Mouse (Mus musculus): ENCODE measurements at regions not wholly inside any gene's neighbourhood (a gene's known extent, or its start where the extent isn't known, plus 50 kb on each side); places are given as distances from the start of the nearest gene placed in this dataset.
A peak's percentile ranks its signal among the peaks of the same experiment; 100 is the strongest.

GRCm38 (mm10) chr5:85621078-85621477, 444.3 kb downstream of the Cenpc1 start:
- H3K27ac ChIP-seq = no peak overlapping the region
- H3K4me3 ChIP-seq = no peak overlapping the region
- no peak for DNase-seq
- TF ChIP-seq CTCF (IDR thresholded peaks at IDR 0.05) = no peak
- intact Hi-C loops (cut with DNase I) = no loop called here

DNA sequence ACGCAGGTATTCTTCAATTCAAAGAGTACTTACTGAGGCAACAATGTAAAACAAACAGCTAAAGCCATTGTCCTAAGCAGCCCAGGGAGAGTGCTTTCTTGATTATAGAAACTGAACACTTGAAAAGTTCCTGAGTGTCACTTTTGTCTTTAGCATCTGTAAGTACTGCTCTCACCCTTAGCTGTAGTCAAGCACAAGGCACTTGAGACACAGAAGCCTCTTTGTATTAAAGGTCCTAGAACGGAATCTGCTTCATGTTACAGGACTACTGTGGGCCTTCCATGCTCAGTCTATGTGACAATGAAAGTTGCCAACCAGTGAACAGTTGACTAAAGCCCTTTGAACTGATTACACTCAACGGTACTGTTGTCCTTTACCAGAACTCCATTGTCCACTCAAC, 450.6 kb downstream of the Cenpc1 start:
- H3K27ac ChIP-seq = no peak overlapping the region
- DNase-seq = no peak
- no peak for TF ChIP-seq CTCF (IDR thresholded peaks at IDR 0.05)
- intact Hi-C loops (cut with DNase I) = no loop called here
- no peak overlapping the region for H3K4me3 ChIP-seq

GRCm38 (mm10) chr5:85612606-85613005, 452.8 kb downstream of the Cenpc1 start:
- DNase-seq = no peak
- no peak overlapping the region for H3K27ac ChIP-seq
- no peak for TF ChIP-seq CTCF (IDR thresholded peaks at IDR 0.05)
- H3K4me3 ChIP-seq = no peak overlapping the region
- intact Hi-C loops (cut with DNase I) = no loop called here

GRCm38 (mm10) chr5:85609104-85609503, 456.3 kb downstream of the Cenpc1 start:
- TF ChIP-seq CTCF (IDR thresholded peaks at IDR 0.05) = no peak
- intact Hi-C loops (cut with DNase I) = no loop called here
- Histone ChIP-seq H3K27ac (no peak overlapping the region), H3K4me3 (no peak overlapping the region)
- DNase-seq = no peak

DNA sequence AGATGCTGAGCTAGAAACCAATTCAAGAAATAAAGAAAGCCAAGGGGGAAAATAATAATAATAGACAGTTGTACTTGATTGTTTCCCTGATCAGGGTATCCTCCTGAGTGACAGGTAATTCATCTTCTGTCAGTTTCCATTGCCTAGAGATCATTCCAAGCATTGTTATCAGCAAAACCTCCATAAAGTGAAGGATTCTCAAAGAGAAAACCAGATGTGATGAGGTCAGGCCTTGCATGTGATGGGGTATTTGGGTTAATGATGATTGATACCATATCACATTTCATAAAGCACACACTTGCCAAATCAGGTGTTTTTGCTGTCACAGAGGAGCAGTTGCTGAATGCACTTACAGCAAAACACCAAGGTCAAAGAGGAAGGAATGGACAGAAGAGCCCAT, 467.2 kb downstream of the Cenpc1 start:
- intact Hi-C loops (cut with DNase I) = no loop called here
- H3K4me3 ChIP-seq = no peak overlapping the region
- no peak for DNase-seq

GRCm38 (mm10) chr5:85595082-85595447, 470.3 kb downstream of the Cenpc1 start:
- no peak for DNase-seq
- Histone ChIP-seq H3K4me3 (no peak overlapping the region), H3K27ac (no peak overlapping the region)
- intact Hi-C loops (cut with DNase I) = no loop called here
- no peak for TF ChIP-seq CTCF (IDR thresholded peaks at IDR 0.05)

More for the DNA sequence above, 467.2 kb downstream of the Cenpc1 start:
- H3K27ac ChIP-seq = no peak overlapping the region
- no peak for TF ChIP-seq CTCF (IDR thresholded peaks at IDR 0.05)

GRCm38 (mm10) chr5:85594413-85595081, 470.8 kb downstream of the Cenpc1 start:
- no peak for TF ChIP-seq CTCF (IDR thresholded peaks at IDR 0.05)
- intact Hi-C loops (cut with DNase I) = no loop called here
- H3K27ac ChIP-seq = no peak overlapping the region
- no peak overlapping the region for H3K4me3 ChIP-seq
- DNase-seq = no peak

GRCm38 (mm10) chr5:85592236-85592635, 473.1 kb downstream of the Cenpc1 start:
- intact Hi-C loops (cut with DNase I) = no loop called here
- H3K4me3 ChIP-seq = no peak overlapping the region
- no peak overlapping the region for H3K27ac ChIP-seq
- no peak for DNase-seq
- TF ChIP-seq CTCF (IDR thresholded peaks at IDR 0.05) = no peak

DNA sequence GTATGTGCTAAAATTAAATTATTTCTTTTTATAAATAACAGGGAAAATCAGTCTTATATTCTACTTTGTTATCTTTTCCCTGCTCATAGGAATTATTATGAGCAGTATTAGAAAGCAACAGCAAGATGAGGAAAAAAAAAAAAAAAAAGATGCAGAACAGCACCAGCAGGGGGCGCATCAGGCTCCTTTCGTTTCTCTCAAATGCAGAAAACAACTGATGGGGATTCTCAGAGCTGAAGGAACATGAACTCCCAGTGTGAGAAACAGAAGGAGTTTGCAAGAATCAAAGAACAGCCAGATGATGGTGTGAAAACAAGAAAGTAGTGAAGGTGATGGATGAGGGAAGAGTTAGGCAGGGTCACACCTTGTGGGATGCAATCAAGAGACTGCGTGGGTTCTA, 478.7 kb downstream of the Cenpc1 start:
- H3K27ac ChIP-seq = no peak overlapping the region
- no peak for DNase-seq
- intact Hi-C loops (cut with DNase I) = no loop called here
- TF ChIP-seq CTCF (IDR thresholded peaks at IDR 0.05) = peak; percentile 50
- H3K4me3 ChIP-seq = no peak overlapping the region

GRCm38 (mm10) chr5:85572531-85572930, 492.9 kb downstream of the Cenpc1 start:
- H3K4me3 ChIP-seq = no peak overlapping the region
- no peak for DNase-seq
- intact Hi-C loops (cut with DNase I) = no loop called here
- no peak for TF ChIP-seq CTCF (IDR thresholded peaks at IDR 0.05)
- no peak overlapping the region for H3K27ac ChIP-seq

GRCm38 (mm10) chr5:85571967-85572366, 493.4 kb downstream of the Cenpc1 start:
- Histone ChIP-seq H3K27ac (no peak overlapping the region), H3K4me3 (no peak overlapping the region)
- intact Hi-C loops (cut with DNase I) = no loop called here
- no peak for TF ChIP-seq CTCF (IDR thresholded peaks at IDR 0.05)
- DNase-seq = no peak

DNA sequence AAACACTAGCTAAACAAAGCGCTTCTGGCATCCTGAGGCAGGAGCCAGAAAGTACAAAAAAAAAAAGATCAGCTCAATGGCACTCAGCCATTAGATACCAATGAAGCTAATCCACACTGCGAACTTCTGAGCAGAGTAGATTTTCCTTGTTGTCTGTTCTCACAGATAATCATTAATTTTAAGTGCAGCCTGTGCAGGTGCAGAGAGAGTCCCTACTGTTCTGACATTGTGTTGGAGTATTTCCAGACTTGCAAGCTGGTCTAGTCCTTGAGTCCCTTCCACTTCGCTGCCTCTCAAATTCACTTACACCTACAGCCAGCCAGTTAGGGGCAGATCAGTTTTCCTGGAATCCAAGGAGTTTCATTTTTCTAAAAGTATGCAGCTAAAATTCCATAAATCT, 494.0 kb downstream of the Cenpc1 start:
- TF ChIP-seq CTCF (IDR thresholded peaks at IDR 0.05) = no peak
- intact Hi-C loops (cut with DNase I) = no loop called here

GRCm38 (mm10) chr5:85536329-85536728, 529.1 kb downstream of the Cenpc1 start:
- intact Hi-C loops (cut with DNase I) = no loop called here

More for the DNA sequence above, 494.0 kb downstream of the Cenpc1 start:
- no peak for DNase-seq
- H3K27ac ChIP-seq = no peak overlapping the region
- H3K4me3 ChIP-seq = no peak overlapping the region

More at GRCm38 (mm10) chr5:85536329-85536728, 529.1 kb downstream of the Cenpc1 start:
- H3K27ac ChIP-seq = no peak overlapping the region
- no peak for TF ChIP-seq CTCF (IDR thresholded peaks at IDR 0.05)
- DNase-seq = no peak
- no peak overlapping the region for H3K4me3 ChIP-seq

All from gastrocnemius, adult 2 months (tissue).